Mouse (Mus musculus): ENCODE data around the gene Vwa2.

GRCm38 (mm10) chr19:56852590-56852989 lies 21.5 kb upstream of the Vwa2 start:
- TF ChIP-seq GATA1 (IDR thresholded peaks at IDR 0.05; ENCODE audit: borderline replicate concordance, low read length): no peak
- TF ChIP-seq FLI1 (IDR thresholded peaks at IDR 0.05; ENCODE audit: low read length): no peak
